Mouse (Mus musculus) kidney, adult 8-10 months (tissue): Measurements from ENCODE around the gene Slc26a8.

Experiments
- DNase-seq, 2 experiments: peaks; one replicate each; pipeline ENCODE4 v3.0.0; 2022

Slc26a8 gene

GRCm38 (mm10) chr17:28689586-28690283 is at the start of gene Slc26a8:
Gene Slc26a8 (minus strand): TSS chr17:28690233.
- DNase-seq = peak in 1 of 2 experiments; percentile 39

- no peak for DNase-seq
Measured at GRCm38 (mm10) chr17:28739244-28739643, 49.2 kb upstream of the Slc26a8 start.

GRCm38 (mm10) chr17:28737973-28738372 is 47.9 kb upstream of the Slc26a8 start:
- no peak for DNase-seq

- no peak for DNase-seq
Measured at GRCm38 (mm10) chr17:28736486-28736885, 46.5 kb upstream of the Slc26a8 start.

- no peak for DNase-seq
Measured at GRCm38 (mm10) chr17:28735317-28736105, 45.5 kb upstream of the Slc26a8 start.

- DNase-seq = peak; percentile 29 to 46
Measured at GRCm38 (mm10) chr17:28727511-28727910, 37.5 kb upstream of the Slc26a8 start.

- no peak for DNase-seq
Measured at GRCm38 (mm10) chr17:28725783-28726182, 35.8 kb upstream of the Slc26a8 start, which contains the start of gene AC170998.1. Gene AC170998.1 (plus strand): TSS chr17:28726083.

GRCm38 (mm10) chr17:28717535-28717934 is 27.5 kb upstream of the Slc26a8 start:
- DNase-seq = no peak

GRCm38 (mm10) chr17:28715832-28716548 is 26.0 kb upstream of the Slc26a8 start:
- no peak for DNase-seq

GRCm38 (mm10) chr17:28714006-28714405 is 24.0 kb upstream of the Slc26a8 start:
- no peak for DNase-seq

- DNase-seq = no peak
Measured at GRCm38 (mm10) chr17:28712305-28712704, 22.3 kb upstream of the Slc26a8 start.

- DNase-seq = peak; percentile 38 to 60
Measured at GRCm38 (mm10) chr17:28711237-28711636, 21.2 kb upstream of the Slc26a8 start.

GRCm38 (mm10) chr17:28710291-28710688 is 20.3 kb upstream of the Slc26a8 start:
- DNase-seq = no peak

- peak in 1 of 2 experiments; percentile 26 for DNase-seq
Measured at GRCm38 (mm10) chr17:28709552-28710290, 19.7 kb upstream of the Slc26a8 start.

GRCm38 (mm10) chr17:28708989-28709388 is 19.0 kb upstream of the Slc26a8 start:
- DNase-seq = no peak

- no peak for DNase-seq
Measured at GRCm38 (mm10) chr17:28707816-28708215, 17.8 kb upstream of the Slc26a8 start.

- no peak for DNase-seq
Measured at GRCm38 (mm10) chr17:28707136-28707627, 17.1 kb upstream of the Slc26a8 start.

- DNase-seq = no peak
Measured at GRCm38 (mm10) chr17:28706697-28707096, 16.7 kb upstream of the Slc26a8 start.

- no peak for DNase-seq
Measured at GRCm38 (mm10) chr17:28702646-28703045, 12.6 kb upstream of the Slc26a8 start.

GRCm38 (mm10) chr17:28701737-28702136 is 11.7 kb upstream of the Slc26a8 start:
- no peak for DNase-seq

GRCm38 (mm10) chr17:28701171-28701570 is 11.1 kb upstream of the Slc26a8 start:
- DNase-seq = no peak

- no peak for DNase-seq
Measured at GRCm38 (mm10) chr17:28699789-28700188, 9.8 kb upstream of the Slc26a8 start.
